Mouse (Mus musculus): ENCODE measurements around the gene Mrps17.
"Not testable (repeated sequence)": the region's sequence is repeated elsewhere in the genome, so short reads cannot be mapped to it uniquely, and the experiment has no call there.

The Mrps17 gene

DNA sequence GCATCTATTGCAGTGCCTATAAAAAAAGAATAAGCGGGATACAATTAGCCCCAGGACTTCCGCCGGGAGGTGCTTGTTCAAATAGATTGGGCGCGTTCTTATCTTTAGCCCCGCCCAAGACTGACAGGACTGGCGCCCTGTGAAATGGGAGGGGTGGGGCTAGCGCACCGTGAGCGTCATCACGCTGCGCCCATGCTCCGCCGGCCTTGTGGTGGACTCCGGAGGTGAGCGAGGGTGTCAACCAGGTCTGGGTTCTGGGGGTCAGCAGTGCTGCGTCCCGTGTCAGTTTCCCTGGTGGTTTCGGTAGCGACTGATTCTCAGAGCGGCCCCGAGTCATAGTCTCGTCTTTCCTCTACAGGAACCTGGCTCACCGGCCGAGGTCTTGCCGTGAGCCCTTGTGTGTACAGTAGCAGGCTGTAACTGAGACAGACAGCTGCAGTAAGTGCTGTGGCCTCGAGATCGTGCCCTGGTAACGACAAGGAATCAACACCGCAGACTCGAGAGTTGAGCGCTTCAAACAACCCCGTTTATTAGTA, at the start of gene Mrps17:
TSS of gene Mrps17 (plus strand) at position 172 of the 536 bp plus-strand sequence.
- peak; percentile 98 for DNase-seq (ENCODE audit: low spot score)

GRCm38 (mm10) chr5:129666271-129666909, 48.9 kb upstream of the Mrps17 start:
- DNase-seq (ENCODE audit: low spot score), result no peak

GRCm38 (mm10) chr5:129667851-129668250, 47.4 kb upstream of the Mrps17 start:
- no peak for DNase-seq (ENCODE audit: low spot score)

GRCm38 (mm10) chr5:129669453-129670035, 45.8 kb upstream of the Mrps17 start:
- peak; percentile 25 for DNase-seq (ENCODE audit: low spot score)

GRCm38 (mm10) chr5:129670036-129670458, 45.2 kb upstream of the Mrps17 start, which contains the start of gene Zfp11:
Gene Zfp11 (minus strand): TSS chr5:129670099.
- peak; percentile 86 for DNase-seq (ENCODE audit: low spot score)

- DNase-seq (ENCODE audit: low spot score), result not testable (repeated sequence)
These were observed 30.2 kb upstream of the Mrps17 start for GRCm38 (mm10) chr5:129685141-129685540.

- no peak for DNase-seq (ENCODE audit: low spot score)
These were observed 27.7 kb upstream of the Mrps17 start for GRCm38 (mm10) chr5:129687621-129688020.

- DNase-seq (ENCODE audit: low spot score), result no peak
These were observed 24.8 kb upstream of the Mrps17 start for GRCm38 (mm10) chr5:129690528-129690927.

DNA sequence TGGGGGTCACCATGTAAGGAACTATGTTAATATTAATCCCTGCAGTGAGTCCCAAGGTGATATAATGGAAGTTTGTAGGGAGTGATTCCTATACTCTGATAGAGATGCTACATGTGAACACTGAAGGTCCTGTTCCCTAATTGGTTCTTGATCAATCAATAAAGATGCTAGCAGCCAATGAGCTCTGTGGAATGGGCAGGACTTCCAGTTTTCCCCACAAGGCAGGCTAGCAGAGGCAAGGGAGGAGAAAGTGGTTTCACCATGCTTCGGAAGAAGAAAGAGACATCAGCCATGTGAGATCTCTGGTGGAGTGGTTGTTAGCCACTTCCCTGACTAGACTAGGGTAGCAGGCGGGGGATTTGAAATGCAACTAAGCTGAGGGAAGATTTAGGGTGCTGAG, 14.8 kb upstream of the Mrps17 start:
- no peak for DNase-seq (ENCODE audit: low spot score)

- DNase-seq (ENCODE audit: low spot score), result no peak
These were observed 13.6 kb upstream of the Mrps17 start for GRCm38 (mm10) chr5:129701706-129702105.

- no peak for DNase-seq (ENCODE audit: low spot score)
These were observed 11.9 kb upstream of the Mrps17 start for GRCm38 (mm10) chr5:129703368-129703767.

GRCm38 (mm10) chr5:129708412-129708811, 6.9 kb upstream of the Mrps17 start, which contains the start of gene Sept14:
Gene Sept14 (minus strand): TSS chr5:129708512.
- no peak for DNase-seq (ENCODE audit: low spot score)

DNA sequence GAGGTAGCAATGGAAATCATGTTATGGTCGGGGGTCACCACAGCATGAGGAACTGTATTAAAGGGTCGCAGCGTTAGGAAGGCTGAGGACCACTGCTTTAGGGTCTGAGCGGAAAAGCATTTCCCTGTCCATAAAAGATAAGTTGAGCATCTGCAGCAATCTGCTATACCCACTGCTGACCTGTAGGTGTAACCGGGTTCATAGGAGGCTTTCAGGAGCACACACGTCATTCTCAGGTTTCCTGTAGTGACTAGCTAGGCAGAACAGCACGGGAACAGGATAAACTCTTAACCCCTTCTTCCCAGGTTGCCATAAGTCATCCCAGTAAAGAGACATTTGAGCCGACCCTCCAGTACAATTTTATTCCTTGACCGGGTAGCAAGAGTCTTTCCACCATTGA, 1.7 kb downstream of the Mrps17 start:
- no peak for DNase-seq (ENCODE audit: low spot score)

DNA sequence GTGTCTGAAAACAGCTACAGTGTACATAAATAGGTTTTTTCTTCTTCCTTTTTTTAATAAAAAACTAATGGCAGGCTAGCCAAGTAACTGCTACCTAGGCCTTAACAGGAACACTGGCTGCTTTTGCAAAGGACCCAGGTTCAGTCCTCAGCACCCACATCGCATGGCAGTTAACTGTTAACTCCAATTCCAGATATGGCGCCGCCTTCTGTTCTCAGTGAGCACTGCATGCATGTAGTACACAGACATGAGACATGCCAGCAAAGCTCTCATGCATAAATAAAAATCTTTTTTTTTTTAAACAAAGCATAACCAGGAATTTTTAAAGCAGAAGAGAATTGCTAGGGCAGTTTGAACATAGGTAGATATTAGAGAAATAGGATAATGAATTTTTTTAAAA, 4.9 kb downstream of the Mrps17 start:
- no peak for DNase-seq (ENCODE audit: low spot score)

DNA sequence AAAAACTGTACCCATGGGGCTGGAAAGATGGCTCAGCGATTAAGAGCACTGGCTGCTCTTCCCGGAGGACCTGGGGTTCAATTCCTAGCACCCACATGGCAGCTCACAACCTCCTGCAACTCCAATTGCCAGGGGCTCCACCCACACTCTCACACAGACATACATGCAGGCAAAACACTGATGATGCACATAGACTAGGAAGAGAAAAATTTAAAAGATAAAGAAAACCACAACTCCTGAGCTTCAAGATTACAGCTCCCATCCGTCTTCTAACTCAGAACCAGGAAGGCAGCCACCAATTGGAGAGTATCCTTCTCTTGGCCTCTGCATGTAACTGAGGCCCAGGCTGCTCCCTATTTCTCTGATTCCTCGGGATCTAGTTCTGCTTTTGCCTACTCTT, 9.0 kb downstream of the Mrps17 start:
- DNase-seq (ENCODE audit: low spot score), result no peak

DNA sequence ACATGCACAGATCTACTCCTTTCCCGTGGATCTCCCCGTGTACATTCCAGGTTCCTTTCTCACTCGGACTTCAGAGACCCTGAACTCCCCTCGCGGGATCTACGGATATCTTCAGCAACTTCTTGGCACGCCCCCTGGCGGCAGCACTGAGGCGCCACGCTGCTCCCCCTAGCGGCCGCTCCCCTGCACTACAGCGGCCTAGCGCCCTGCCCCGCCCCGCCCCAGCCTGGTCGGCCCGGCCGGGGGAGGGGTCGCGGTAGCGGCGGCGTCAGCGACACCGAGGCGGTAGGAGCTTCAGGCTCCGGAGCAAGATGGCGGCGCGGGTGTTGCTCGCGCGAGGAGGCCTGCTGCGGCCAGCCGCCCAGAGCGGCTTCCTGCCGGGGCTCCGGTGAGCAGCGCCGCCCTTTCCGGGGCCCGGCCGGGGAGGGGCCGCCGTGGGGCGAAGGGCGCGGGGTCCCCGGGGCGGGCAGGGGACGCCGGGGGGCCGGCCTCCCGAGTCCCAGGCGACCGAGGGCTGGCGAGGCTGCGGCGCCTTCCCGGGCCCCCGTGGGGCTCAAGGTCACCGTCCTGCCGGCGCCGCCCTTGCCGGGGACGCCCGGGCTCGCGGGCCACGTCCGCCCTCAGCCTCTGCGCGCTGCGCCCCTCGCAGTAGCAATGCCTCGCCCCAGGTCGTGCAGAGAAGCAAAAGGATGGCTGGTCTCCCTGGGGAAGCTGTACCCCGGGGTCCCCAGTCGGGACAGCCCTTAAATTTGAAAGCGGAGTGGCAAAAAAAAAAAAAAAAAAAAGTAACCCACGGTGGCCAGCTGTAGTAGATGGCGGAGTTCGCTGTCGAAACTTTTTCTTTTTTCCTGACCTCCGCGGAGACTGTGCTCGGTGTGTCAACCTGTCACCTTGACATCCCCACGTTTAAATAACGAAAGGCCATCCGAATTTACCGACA, 9.8 kb downstream of the Mrps17 start, which contains the start of gene Nipsnap2:
TSS of gene Nipsnap2 (plus strand) at position 230 of the 940 bp plus-strand sequence.
- peak; percentile 94 for DNase-seq (ENCODE audit: low spot score)

- no peak for DNase-seq (ENCODE audit: low spot score)
These were observed 10.6 kb downstream of the Mrps17 start for GRCm38 (mm10) chr5:129725774-129726392.

GRCm38 (mm10) chr5:129726784-129727183, 11.5 kb downstream of the Mrps17 start:
- no peak for DNase-seq (ENCODE audit: low spot score)

- DNase-seq (ENCODE audit: low spot score), result no peak
These were observed 14.0 kb downstream of the Mrps17 start for GRCm38 (mm10) chr5:129729286-129729685.

- peak; percentile 72 for DNase-seq (ENCODE audit: low spot score)
These were observed 15.0 kb downstream of the Mrps17 start for GRCm38 (mm10) chr5:129730344-129730743.

DNA sequence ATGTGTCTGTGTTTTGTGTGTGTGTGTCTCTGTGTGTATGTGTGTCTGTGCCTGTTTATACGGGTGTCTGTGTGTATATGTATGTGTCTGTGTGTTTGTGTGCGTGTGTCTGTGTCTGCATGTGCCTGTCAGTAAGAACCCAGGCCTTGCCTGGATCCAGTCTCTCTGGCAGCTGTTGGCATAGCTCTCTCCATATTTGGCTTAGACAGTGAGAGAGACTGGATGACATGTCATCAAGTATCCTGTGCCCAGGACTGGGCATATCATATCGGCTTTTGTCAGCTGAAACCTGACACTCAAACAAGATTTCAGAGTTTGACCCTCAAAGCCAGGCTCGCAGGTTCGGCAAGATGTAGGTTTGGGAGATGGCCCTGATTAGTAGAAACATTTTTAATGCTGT, 15.7 kb downstream of the Mrps17 start:
- no peak for DNase-seq (ENCODE audit: low spot score)

DNA sequence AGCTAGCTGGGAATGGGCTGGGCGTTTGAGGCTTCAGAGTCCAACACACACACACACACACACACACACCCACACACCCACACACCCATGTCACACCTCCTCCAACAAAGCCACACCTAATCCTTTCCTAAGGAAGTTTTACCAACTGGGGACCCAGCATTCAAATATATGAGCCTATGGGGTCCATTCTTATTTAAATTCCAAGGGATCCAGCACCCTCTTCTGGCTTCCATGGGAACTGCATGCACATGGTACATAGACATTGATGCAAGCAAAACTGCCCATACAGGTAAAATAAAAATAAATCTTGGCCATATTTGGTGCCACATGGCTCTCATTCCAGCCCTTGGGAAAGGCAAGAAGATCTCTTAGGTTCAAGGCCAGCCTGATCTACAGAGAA, 25.7 kb downstream of the Mrps17 start:
- no peak for DNase-seq (ENCODE audit: low spot score)
